Mouse (Mus musculus) liver, embryonic 14.5 days (tissue): Measurements from ENCODE around the gene Rbpjl.

Source experiments
- CTCF ChIP-seq: IDR thresholded peaks from 2 replicates; pipeline ENCODE4 v1.5.1; 2016; ENCODE audit warnings: antibody characterized with exemption, low read depth, control low read depth
- EP300 ChIP-seq: IDR thresholded peaks from 2 replicates; pipeline ENCODE4 v1.6.1; 2016; ENCODE audit warnings: antibody characterized with exemption, low read depth

DNA sequence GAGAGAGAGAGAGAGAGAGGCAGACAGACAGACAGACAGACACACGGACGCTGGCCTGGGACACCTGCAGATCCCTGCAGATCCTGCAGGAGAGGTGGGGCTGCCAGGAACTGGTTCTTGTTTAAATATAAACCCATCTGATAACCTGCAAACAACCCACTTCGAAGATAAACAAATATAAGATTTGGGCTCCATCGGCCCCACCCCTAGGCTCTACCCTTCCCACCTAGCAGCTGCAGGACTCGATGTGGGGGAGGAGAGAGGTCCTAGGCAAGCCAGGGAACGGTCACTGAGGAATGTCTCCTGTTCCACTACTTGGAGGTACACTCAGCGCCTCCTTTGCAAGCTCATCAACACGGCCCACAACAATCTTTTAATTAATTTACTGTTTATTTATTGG, 35.3 kb downstream of the Rbpjl start:
- TF ChIP-seq CTCF (no peak), EP300 (no peak)
